ENCODE assay signal across 8 mouse cellular contexts in genomic region chr5:30869405-30870130, GRCm38 (mm10). TPM values are rescaled to one million over a fixed set of nuclear protein-coding genes. Genes with fewer than 3 reads are reported as not detected.
DNase-seq lines count a peak whose midpoint lies in the region; ATAC-seq lines count a peak whose summit lies in the region.

No protein-coding gene starts in this region.

- H3K27me3 ChIP-seq in hindbrain, embryonic 14.5 days (ENCODE audit: control insufficient read depth, insufficient read depth, low read length), result no peaks in the 10 kb centered on the region

- H3K9me3 ChIP-seq in hindbrain, embryonic 14.5 days (ENCODE audit: control insufficient read depth, low read length), result no peaks in the 10 kb centered on the region

- H3K4me1 ChIP-seq in hindbrain, embryonic 14.5 days (replicated peaks; ENCODE audit: control insufficient read depth, insufficient read depth, low read length), result peaks cover 15% of the 10 kb centered on the region

- peak; percentile 90 for ATAC-seq in hindbrain, embryonic 14.5 days (ENCODE audit: low FRiP score)

- DNase-seq in T-cell, adult 2 months (ENCODE audit: low spot score), result peak; percentile 90
- peak; percentile 92 to 94 for DNase-seq in cerebellum, postnatal 14 days
- DNase-seq in frontal cortex, postnatal 25 days (ENCODE audit: low spot score in 2 of 2), result peak; percentile 81 to 90
- peak; percentile 86 for DNase-seq in hindbrain, embryonic 14.5 days (ENCODE audit: low spot score)
- peak; percentile 94 to 96 for DNase-seq in left cerebral cortex, adult 18-20 months (ENCODE audit: low spot score in 2 of 2)
- DNase-seq in lung, postnatal 4 days, result peak; percentile 94 to 95
- peak; percentile 91 for DNase-seq in retina, postnatal 1 day
- DNase-seq in thymus, postnatal 4 days, result peak; percentile 97

- peak overlapping the region; percentile 69 for H3K27ac ChIP-seq in hindbrain, embryonic 14.5 days

- H3K4me2 ChIP-seq in hindbrain, embryonic 14.5 days (replicated peaks), result peak overlapping the region; percentile 80

- under 1% methylated on average over 63 of the region's 63 CpGs for WGBS in hindbrain, embryonic 14.5 days

- peaks cover 64% of the 10 kb centered on the region for H3K36me3 ChIP-seq in hindbrain, embryonic 14.5 days (replicated peaks; ENCODE audit: control insufficient read depth, insufficient read depth)

- peak overlapping the region; percentile 65 for H3K4me3 ChIP-seq in hindbrain, embryonic 14.5 days (replicated peaks; ENCODE audit: low read length)

- peak overlapping the region; percentile 82 for H3K9ac ChIP-seq in hindbrain, embryonic 14.5 days

RNA-seq across cellular contexts. Expression of gene Tmem214, which starts 1.8 kb away (rescaled TPM):
- polyA plus RNA-seq in hindbrain, embryonic 14.5 days (2014; fragmentation: Nextera tagmentation; extraction: Ambion mirVana), result 49.6 and 50.1 TPM in 2 replicates
- 10 to 100 TPM; 63.7 to 68.0 TPM for total RNA-seq in left cerebral cortex, adult 18-20 months (2021)

RNA-seq across cellular contexts. Expression of gene Agbl5, which starts 18.9 kb away (rescaled TPM):
- polyA plus RNA-seq in hindbrain, embryonic 14.5 days (2014; fragmentation: Nextera tagmentation; extraction: Ambion mirVana), result 25.5 and 28.6 TPM in 2 replicates
- total RNA-seq in left cerebral cortex, adult 18-20 months (2021), result 10 to 100 TPM; 15.6 to 16.4 TPM

RNA-seq across cellular contexts. Expression of gene Ost4, which starts 38.0 kb away (rescaled TPM):
- 228 and 259 TPM in 2 replicates for polyA plus RNA-seq in hindbrain, embryonic 14.5 days (2014; fragmentation: Nextera tagmentation; extraction: Ambion mirVana)
- 100 to 1,000 TPM; 103 to 111 TPM for total RNA-seq in left cerebral cortex, adult 18-20 months (2021)

RNA-seq across cellular contexts. Expression of gene Emilin1, which starts 43.6 kb away (rescaled TPM):
- 14.1 and 17.1 TPM in 2 replicates for polyA plus RNA-seq in hindbrain, embryonic 14.5 days (2014; fragmentation: Nextera tagmentation; extraction: Ambion mirVana)
- 1 to 10 TPM; 2.6 to 3.6 TPM for total RNA-seq in left cerebral cortex, adult 18-20 months (2021)

RNA-seq across cellular contexts. Expression of gene Khk, which starts 51.7 kb away (rescaled TPM):
- 9.0 and 11.2 TPM in 2 replicates for polyA plus RNA-seq in hindbrain, embryonic 14.5 days (2014; fragmentation: Nextera tagmentation; extraction: Ambion mirVana)
- total RNA-seq in left cerebral cortex, adult 18-20 months (2021), result 10 to 100 TPM; 15.8 to 19.3 TPM

Comparison
In these comparisons a context has a peak if more than half of its experiments do, and no peak if none do; other contexts are left out.
1. Peak in every context shown above with its lines: DNase-seq, ATAC-seq, H3K4me3 ChIP-seq and H3K27ac ChIP-seq.